Mouse (Mus musculus) hindbrain, embryonic 15.5 days (tissue): ENCODE measurements around the gene 1110017D15Rik. TPM values are rescaled to one million over a fixed set of nuclear protein-coding genes. Genes with fewer than 3 reads are reported as not detected.
A peak's percentile ranks its signal among the peaks of the same experiment; 100 is the strongest.

Experiments used
- ATAC-seq: fragments of 200-750 bp; cut with Nextera tagmentation; 2 replicates; pipeline ENCODE4 v1.8.0; 2017; ENCODE audit warnings: low read depth, moderate number of reproducible peaks, moderate TSS enrichment; ENCODE audit not compliant: low FRiP score
- H3K27ac ChIP-seq: fragments of 300-500 bp; sonication (generic); replicated peaks from 2 replicates; pipeline ENCODE4 v1.5.1; 2015; ENCODE audit warnings: mild to moderate bottlenecking, inconsistent platforms
- H3K27me3 ChIP-seq: fragments of 300-500 bp; sonication (generic); 2 replicates; pipeline ENCODE4 v1.6.1; 2015; ENCODE audit warnings: control low read depth, inconsistent platforms
- H3K36me3 ChIP-seq: fragments of 300-500 bp; sonication (generic); 2 replicates; pipeline ENCODE4 v1.6.1; 2015; ENCODE audit warnings: control low read depth, inconsistent platforms
- H3K4me1 ChIP-seq: fragments of 300-500 bp; sonication (generic); replicated peaks from 2 replicates; pipeline ENCODE4 v1.6.1; 2015; ENCODE audit warnings: control low read depth, inconsistent platforms
- H3K4me2 ChIP-seq: fragments of 300-500 bp; sonication (generic); 2 replicates; pipeline ENCODE4 v1.6.1; 2015; ENCODE audit warnings: moderate library complexity, mild to moderate bottlenecking, inconsistent platforms
- H3K4me3 ChIP-seq: fragments of 300-500 bp; sonication (generic); 2 replicates; pipeline ENCODE4 v1.5.1; 2015; ENCODE audit warnings: mild to moderate bottlenecking, inconsistent platforms
- H3K9ac ChIP-seq: fragments of 300-500 bp; sonication (generic); 2 replicates; pipeline ENCODE4 v1.6.1; 2015; ENCODE audit warnings: inconsistent platforms
- H3K9me3 ChIP-seq: fragments of 300-500 bp; sonication (generic); 2 replicates; pipeline ENCODE4 v1.6.1; 2016; ENCODE audit warnings: control low read depth, inconsistent platforms
- WGBS: fragments of 180-500 bp; shearing (Covaris S2); methylation state at CpG from one replicate; pipeline ENCODE4 v1.1.7; 2015; 5-methylcytosine and 5-hydroxymethylcytosine counted together
- polyA plus RNA-seq: library from polyadenylated mRNA; unstranded; fragments of >200 nt; fragmentation: Nextera tagmentation; extraction: Ambion mirVana; gene quantifications from 2 replicates; pipeline ENCODE4 v1.2.1, GENCODE M21; 2015

1110017D15Rik gene
- polyA plus RNA-seq, 1 experiment from 2014 or later, result 19.3 TPM

DNA sequence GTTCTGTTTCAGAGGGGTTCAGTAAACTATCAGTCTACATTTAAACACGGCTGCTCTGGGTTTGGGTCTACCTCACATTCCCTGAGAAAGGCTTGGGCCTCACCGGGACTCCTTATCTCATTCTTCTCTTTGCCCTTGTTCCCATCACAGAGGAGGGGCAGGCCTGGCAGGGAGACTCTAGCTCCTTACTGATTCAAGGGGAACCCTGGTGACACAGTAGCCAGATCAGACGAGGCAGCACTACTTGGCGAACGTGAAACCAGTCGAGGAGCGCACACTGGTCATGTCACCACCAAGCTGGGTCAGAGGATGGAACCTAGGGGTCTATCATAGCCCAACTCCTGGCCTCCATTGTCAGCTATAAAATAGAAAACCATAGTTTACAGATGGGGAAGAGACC lies 9.1 kb downstream of the 1110017D15Rik start:
- H3K27me3 ChIP-seq, result 0 out of 2 replicates have a peak, but pooled peaks cover 2% of the 10 kb centered on the region
- no peaks in the 10 kb centered on the region for H3K36me3 ChIP-seq
- WGBS, result 46% methylated on average over 7 of the region's 7 CpGs
- ATAC-seq, result no peak
- no peaks in the 10 kb centered on the region for H3K9me3 ChIP-seq
- H3K9ac ChIP-seq, result no peak overlapping the region
- no peak overlapping the region for H3K27ac ChIP-seq
- no peak overlapping the region for H3K4me3 ChIP-seq
- H3K4me2 ChIP-seq, result peak overlapping the region; percentile 74; the same call in 1 of the 2 replicates
- peaks cover 27% of the 10 kb centered on the region for H3K4me1 ChIP-seq

DNA sequence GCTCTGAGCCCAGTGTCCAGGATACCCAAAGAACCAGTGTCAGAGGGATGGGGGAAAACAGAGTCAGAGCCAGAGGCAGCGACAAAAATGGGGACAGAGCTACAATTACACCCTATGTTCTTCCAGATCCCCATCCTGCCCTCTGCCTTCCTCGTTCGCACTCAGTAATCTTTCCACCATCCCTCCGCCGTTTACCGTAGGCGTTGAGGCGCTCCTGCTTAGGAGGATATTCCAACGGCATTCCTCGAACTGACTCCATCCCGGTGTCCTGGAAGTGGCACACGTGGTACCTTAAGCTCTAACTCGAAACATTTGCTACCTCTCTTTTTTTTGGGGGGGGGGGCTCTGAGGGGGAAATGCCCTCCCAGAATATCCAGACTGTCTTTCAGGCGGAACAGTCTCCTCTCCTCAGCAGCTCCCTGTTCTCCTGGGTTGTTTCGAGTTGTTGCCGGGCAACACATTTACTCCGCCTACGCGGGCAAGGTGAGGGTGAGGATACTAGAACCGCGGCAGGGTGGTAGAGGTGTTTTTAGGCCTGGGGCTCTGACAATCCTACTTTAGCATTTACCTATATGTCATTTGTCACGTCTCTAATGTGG lies 9.7 kb downstream of the 1110017D15Rik start:
- peak overlapping the region; percentile 70 for H3K27ac ChIP-seq
- peak overlapping the region; percentile 62 for H3K9ac ChIP-seq
- H3K27me3 ChIP-seq, result 0 out of 2 replicates have a peak, but pooled peaks cover 2% of the 10 kb centered on the region
- WGBS, result 2% methylated on average over 22 of the region's 22 CpGs
- no peaks in the 10 kb centered on the region for H3K36me3 ChIP-seq
- H3K4me1 ChIP-seq, result peaks cover 33% of the 10 kb centered on the region
- H3K9me3 ChIP-seq, result no peaks in the 10 kb centered on the region
- H3K4me3 ChIP-seq, result peak overlapping the region; percentile 47
- H3K4me2 ChIP-seq, result peak overlapping the region; percentile 74
- peak; percentile 12; the same call in 1 of the 2 replicates for ATAC-seq

DNA sequence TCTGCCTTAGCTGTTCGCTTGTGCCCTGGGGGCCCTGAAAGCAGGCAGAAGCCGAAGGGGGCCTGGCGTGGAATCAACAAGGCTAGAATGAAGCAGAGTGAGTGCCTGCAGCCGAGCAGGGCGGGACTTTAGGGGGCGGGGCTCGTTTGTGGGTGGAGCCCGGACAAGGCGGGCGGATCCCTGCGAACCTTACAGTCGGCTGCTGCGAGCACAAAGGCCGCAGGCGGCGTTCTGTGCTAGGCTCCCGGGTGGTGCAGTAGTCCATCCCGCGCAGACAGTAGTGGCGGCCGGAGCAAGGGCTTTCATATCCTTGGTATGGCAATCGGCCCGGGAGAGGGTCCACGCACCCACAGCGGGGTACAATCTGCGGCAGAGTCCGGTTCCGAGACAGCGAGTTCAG lies 10.2 kb downstream of the 1110017D15Rik start:
- Histone ChIP-seq H3K4me1 (peaks cover 38% of the 10 kb centered on the region), H3K27ac (peak overlapping the region; percentile 70), H3K9ac (peak overlapping the region; percentile 62), H3K27me3 (0 out of 2 replicates have a peak, but pooled peaks cover 2% of the 10 kb centered on the region), H3K36me3 (no peaks in the 10 kb centered on the region), H3K4me3 (peak overlapping the region; percentile 47), H3K4me2 (peak overlapping the region; percentile 74), H3K9me3 (no peaks in the 10 kb centered on the region)
- under 1% methylated on average over 29 of the region's 29 CpGs for WGBS
- peak; percentile 70 for ATAC-seq

DNA sequence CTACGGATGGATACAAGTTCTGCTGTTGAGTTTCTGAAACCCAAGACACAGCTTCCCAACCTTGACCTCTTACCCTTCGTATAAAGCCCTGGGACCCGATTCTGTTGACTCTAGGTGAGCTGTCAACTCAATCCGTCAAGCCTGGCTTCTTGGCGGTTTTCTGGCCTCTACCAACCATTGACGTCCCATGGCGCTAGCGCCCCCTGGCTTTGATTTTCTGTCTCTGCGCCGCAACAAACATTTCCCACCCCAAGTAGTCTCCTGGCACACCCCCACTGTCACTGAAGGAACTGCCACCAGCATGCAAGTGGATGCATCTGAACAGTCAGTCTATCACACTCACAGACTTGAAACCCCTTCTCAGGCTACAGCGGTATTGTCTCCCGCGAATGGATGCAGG lies 11.0 kb downstream of the 1110017D15Rik start:
- Histone ChIP-seq H3K9me3 (no peaks in the 10 kb centered on the region), H3K9ac (no peak overlapping the region), H3K27me3 (peaks cover 4% of the 10 kb centered on the region; the same call in 1 of the 2 replicates), H3K27ac (peak overlapping the region; percentile 70; the same call in 1 of the 2 replicates), H3K36me3 (no peaks in the 10 kb centered on the region), H3K4me1 (peaks cover 40% of the 10 kb centered on the region), H3K4me3 (peak overlapping the region; percentile 47; the same call in 1 of the 2 replicates), H3K4me2 (peak overlapping the region; percentile 74)
- ATAC-seq, result no peak
- 11% methylated on average over 13 of the region's 13 CpGs for WGBS

DNA sequence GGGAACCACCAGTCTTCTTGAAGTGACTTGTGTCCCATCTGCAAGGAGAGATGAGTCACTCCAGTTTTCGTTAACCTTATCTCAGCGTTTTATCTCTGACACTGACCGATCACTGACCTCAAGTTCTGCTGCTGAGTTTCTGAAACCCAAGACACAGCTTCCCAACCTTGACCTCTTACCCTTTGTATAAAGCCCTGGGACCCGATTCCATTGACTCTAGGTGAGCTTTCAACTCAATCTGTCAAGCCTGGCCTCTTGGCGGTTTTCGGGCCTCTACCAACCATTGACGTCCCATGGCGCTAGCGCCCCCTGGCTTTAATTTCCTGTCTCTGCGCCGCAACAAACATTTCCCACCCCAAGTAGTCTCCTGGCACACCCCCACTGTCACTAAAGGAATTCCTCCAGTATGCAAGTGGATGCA lies 12.0 kb downstream of the 1110017D15Rik start:
- Histone ChIP-seq H3K9ac (no peak overlapping the region), H3K27ac (no peak overlapping the region), H3K9me3 (no peaks in the 10 kb centered on the region), H3K27me3 (peaks cover 14% of the 10 kb centered on the region), H3K4me2 (no peak overlapping the region), H3K36me3 (no peaks in the 10 kb centered on the region), H3K4me3 (no peak overlapping the region), H3K4me1 (peaks cover 40% of the 10 kb centered on the region)
- WGBS, result 55% methylated on average over 11 of the region's 11 CpGs
- no peak for ATAC-seq

DNA sequence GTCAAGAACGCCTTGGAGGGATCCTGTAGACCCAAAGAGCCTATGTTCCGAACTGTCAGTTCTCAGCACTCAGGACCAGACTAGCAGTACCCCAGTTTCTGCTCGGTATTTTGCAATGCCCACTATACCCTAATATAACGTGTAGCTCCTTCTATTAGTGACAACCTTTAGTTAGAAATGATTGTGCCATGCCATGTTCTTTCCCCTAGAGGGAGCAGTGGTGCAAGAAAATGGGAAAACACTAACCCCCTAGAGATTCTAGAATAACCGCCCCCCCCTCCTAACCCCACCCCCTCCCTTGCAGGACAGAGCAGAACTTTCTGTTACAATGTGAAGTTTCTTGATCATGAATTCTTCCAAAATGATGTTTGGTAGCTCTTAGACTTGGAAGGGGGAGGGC lies 12.8 kb downstream of the 1110017D15Rik start:
- no peak overlapping the region for H3K4me3 ChIP-seq
- 67% methylated on average over 5 of the region's 5 CpGs for WGBS
- H3K4me2 ChIP-seq, result no peak overlapping the region
- no peaks in the 10 kb centered on the region for H3K9me3 ChIP-seq
- no peak overlapping the region for H3K9ac ChIP-seq
- H3K36me3 ChIP-seq, result no peaks in the 10 kb centered on the region
- peaks cover 41% of the 10 kb centered on the region for H3K4me1 ChIP-seq
- H3K27me3 ChIP-seq, result peaks cover 22% of the 10 kb centered on the region
- no peak overlapping the region for H3K27ac ChIP-seq
- no peak for ATAC-seq

DNA sequence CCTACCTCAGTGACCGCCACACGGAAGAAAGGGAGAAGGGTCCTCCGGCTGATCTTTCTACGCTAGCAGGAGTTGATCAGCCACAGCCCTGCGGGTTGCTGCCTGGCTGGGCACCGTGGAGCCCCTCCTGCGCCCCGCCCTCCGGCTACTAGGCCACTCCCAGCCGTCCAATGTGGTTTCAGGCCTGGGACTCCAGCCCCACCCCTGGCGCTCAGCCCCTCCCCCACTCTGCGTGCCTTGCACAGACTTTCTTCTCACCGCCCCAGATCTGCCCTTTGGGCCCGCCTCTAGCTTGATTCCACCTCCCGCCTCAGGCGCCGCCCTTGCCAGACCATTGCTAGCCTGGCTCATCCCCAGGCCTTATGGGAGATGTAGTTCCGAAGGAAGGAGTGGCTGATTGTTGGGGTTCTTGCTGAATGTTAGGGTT lies 14.1 kb downstream of the 1110017D15Rik start, which contains the start of gene AI464131:
TSS of gene AI464131 (minus strand) at position 91 of the 427 bp plus-strand sequence.
- peak within 1 kb of the TSS; percentile 54 for H3K27ac ChIP-seq
- peaks cover 53% of the 10 kb centered on the region for H3K4me1 ChIP-seq

DNA sequence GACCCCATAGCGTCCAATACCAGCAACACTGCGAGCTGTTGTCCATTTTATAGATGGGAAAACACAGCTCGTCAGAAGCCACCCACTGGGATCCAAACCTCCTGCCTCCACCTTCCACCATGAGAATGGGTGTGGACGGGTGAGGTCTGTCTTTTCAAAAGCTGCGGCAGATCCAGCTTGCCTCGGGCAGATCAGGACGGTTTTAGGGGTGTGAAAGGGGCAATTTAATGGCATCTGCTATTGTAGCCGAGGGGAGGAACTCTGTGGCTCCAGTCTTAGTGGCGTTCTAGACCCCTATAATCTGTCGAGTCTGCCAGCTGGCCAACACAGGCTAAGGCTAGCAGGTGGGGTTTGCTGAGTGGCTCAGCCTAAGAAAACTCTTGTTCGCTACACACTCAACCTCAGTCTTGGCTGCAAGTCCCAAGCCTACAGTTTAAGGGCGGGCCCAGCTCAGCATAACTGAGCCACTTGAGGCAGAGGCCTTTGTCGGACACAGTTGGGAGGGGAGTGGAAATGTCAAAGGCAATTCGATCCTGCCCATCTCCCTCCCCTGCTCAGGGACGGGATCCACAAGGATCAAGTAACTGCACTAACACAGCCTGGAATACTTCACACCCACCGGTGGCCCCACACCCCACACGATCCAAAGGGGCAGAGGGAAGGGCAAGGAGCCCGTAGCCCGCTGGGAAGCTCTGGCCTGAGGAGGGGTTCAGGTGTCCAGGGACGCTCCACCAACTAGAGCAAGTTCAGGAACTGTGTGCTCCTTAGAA lies 14.8 kb downstream of the 1110017D15Rik start:
- WGBS, result 14% methylated on average over 20 of the region's 20 CpGs
- no peaks in the 10 kb centered on the region for H3K36me3 ChIP-seq
- H3K4me3 ChIP-seq, result peak overlapping the region; percentile 39
- H3K27me3 ChIP-seq, result peaks cover 34% of the 10 kb centered on the region
- peaks cover 53% of the 10 kb centered on the region for H3K4me1 ChIP-seq
- peak overlapping the region; percentile 28 for H3K9ac ChIP-seq
- peak overlapping the region; percentile 58 for H3K4me2 ChIP-seq
- no peaks in the 10 kb centered on the region for H3K9me3 ChIP-seq
- ATAC-seq, result peak; percentile 3
- H3K27ac ChIP-seq, result peak overlapping the region; percentile 54

More for the DNA sequence above, 14.1 kb downstream of the 1110017D15Rik start, which contains the start of gene AI464131:
- WGBS, result 2% methylated on average over 17 of the region's 18 CpGs
- Histone ChIP-seq H3K9me3 (no peaks in the 10 kb centered on the region), H3K27me3 (peaks cover 32% of the 10 kb centered on the region), H3K36me3 (no peaks in the 10 kb centered on the region), H3K4me2 (peak within 1 kb of the TSS; percentile 58), H3K4me3 (peak within 1 kb of the TSS; percentile 39), H3K9ac (peak within 1 kb of the TSS; percentile 28)
- ATAC-seq, result peak; percentile 86

DNA sequence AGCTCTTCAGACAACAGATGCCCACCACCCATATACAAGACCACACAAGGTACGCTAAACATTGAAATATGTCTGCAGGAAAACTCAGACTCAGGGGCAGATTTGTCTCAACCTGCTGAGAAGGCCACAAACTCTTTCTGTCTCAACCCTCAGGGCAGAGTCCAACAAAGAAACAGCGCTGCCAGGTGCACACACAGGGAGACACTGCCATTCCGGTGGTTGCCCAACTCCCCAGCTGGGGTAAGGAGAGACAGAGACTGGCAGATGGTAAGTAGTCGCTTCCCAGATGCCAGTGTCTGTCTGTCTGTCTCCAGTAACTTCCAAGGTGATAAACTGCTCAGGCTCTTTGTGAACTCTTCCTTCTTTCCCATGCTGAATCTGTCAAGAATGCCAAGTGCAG lies 16.3 kb downstream of the 1110017D15Rik start:
- Histone ChIP-seq H3K4me3 (no peak overlapping the region), H3K27ac (no peak overlapping the region), H3K9ac (no peak overlapping the region), H3K36me3 (no peaks in the 10 kb centered on the region), H3K4me1 (peaks cover 46% of the 10 kb centered on the region), H3K9me3 (no peaks in the 10 kb centered on the region), H3K4me2 (no peak overlapping the region), H3K27me3 (peaks cover 47% of the 10 kb centered on the region)
- ATAC-seq, result no peak
- WGBS, result 67% methylated on average over 4 of the region's 4 CpGs

DNA sequence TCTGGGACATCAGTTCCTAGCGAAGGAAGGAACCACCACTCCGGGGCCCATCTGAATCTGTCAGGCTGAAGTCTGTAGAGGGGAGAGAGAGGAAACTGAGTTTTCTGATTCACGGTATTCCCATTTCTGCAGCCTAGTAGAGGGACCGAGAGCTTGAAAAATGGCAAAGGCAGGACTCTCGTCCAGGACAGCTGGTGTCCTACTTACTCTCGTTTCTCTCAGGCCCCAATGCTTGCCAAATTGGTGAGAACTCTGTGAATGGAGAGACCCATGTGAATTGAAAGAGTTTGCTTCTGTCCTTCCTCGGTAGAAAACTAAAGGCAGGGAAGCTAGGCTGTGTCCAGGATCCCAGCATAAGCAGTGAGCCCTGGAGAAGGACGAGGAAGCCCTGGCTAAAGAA lies 17.5 kb downstream of the 1110017D15Rik start:
- no peak overlapping the region; the same call in 1 of the 2 replicates for H3K4me3 ChIP-seq

DNA sequence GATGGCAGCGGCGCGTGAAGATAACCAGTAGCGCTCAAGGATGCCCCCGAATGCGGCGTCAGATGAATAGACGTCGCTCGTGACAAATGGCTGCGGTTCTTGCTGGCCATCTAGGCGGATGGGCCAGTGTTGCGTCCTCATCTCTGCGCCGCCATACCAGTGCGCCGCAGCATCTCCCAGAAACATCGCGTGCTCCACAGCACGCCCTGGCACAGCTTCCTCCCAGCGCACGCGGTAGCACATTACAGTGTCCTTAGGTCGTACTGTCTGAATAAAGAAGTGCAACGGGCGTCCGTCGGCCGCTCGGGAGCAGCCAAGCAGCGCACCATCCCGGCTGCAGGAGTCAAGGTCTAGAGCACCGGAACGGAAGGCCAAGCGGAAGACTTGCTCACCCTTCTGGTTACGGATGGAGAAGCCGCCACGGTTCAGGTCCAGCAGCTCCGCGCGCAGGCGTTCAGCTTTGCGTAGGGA lies 18.2 kb downstream of the 1110017D15Rik start:
- Histone ChIP-seq H3K36me3 (no peaks in the 10 kb centered on the region), H3K9ac (peak overlapping the region; percentile 22), H3K9me3 (no peaks in the 10 kb centered on the region), H3K4me1 (peaks cover 46% of the 10 kb centered on the region), H3K27me3 (peaks cover 47% of the 10 kb centered on the region), H3K4me3 (peak overlapping the region; percentile 36), H3K4me2 (peak overlapping the region; percentile 57), H3K27ac (no peak overlapping the region)
- WGBS, result 10% methylated on average over 43 of the region's 43 CpGs
- no peak for ATAC-seq

More for the DNA sequence above, 17.5 kb downstream of the 1110017D15Rik start:
- Histone ChIP-seq H3K9me3 (no peaks in the 10 kb centered on the region), H3K36me3 (no peaks in the 10 kb centered on the region), H3K27me3 (peaks cover 47% of the 10 kb centered on the region), H3K27ac (no peak overlapping the region), H3K4me1 (peaks cover 46% of the 10 kb centered on the region), H3K4me2 (peak overlapping the region; percentile 57; the same call in 1 of the 2 replicates), H3K9ac (no peak overlapping the region)
- no peak for ATAC-seq
- 58% methylated on average over 8 of the region's 8 CpGs for WGBS
